Mouse (Mus musculus): ENCODE measurements around the gene Gpc5. TPM values are rescaled to one million over a fixed set of nuclear protein-coding genes. Genes with fewer than 3 reads are reported as not detected.

Gpc5 gene
- polyA plus RNA-seq, 1 experiment, result not detected

DNA sequence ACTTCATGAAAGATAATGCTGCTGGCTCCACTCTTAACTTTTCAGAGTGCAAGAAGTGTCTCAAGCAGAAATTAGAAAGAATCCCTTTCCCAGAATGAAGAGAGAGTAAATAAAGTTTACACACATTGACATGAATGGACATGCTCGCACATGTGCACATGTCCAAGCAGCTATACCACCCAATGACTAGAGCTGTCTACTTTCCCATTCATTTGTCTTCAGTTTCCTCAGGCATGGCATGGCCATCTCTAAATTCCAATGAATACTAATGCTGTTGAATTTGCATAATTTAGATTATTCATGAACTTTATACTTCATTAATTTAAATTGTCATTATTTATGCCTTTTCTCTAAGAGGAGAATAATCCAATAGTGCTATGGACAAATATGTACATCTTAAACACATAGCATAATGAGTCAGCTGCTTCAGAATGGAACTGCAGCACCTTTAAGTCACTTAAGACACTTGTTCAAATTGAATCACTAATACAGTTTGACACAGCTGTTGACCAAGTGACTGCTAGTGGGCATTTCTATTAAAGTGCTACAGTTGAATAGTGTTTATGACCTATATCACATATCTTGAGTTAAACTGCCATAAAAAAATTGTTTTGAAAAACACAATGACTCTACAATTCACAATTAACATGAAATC is 752.9 kb downstream of the Gpc5 start:
- no peak for TF ChIP-seq POLR2A (IDR thresholded peaks at IDR 0.05; ENCODE audit: insufficient read depth, low read depth, low read length)
- no peak for TF ChIP-seq CTCF (IDR thresholded peaks at IDR 0.05; ENCODE audit: insufficient read depth, low read depth, low read length)
- Histone ChIP-seq H3K4me3 (ENCODE audit: insufficient read depth, low read depth, low read length) (no peak overlapping the region), H3K4me1 (ENCODE audit: control insufficient read depth, insufficient read depth, low read length) (no peaks in the 10 kb centered on the region), H3K27ac (ENCODE audit: insufficient read depth, low read depth, low read length) (no peak overlapping the region)
- WGBS, result 87% methylated on average over 1 of the region's 1 CpGs

- WGBS, result 84% methylated on average over 3 of the region's 3 CpGs
- Histone ChIP-seq H3K4me3 (ENCODE audit: insufficient read depth, low read depth, low read length) (no peak overlapping the region), H3K27ac (ENCODE audit: insufficient read depth, low read depth, low read length) (no peak overlapping the region), H3K4me1 (ENCODE audit: control insufficient read depth, insufficient read depth, low read length) (no peaks in the 10 kb centered on the region)
- TF ChIP-seq POLR2A (IDR thresholded peaks at IDR 0.05; ENCODE audit: insufficient read depth, low read depth, low read length), result no peak
- TF ChIP-seq CTCF (IDR thresholded peaks at IDR 0.05; ENCODE audit: insufficient read depth, low read depth, low read length), result no peak
Measured at GRCm38 (mm10) chr14:115869127-115869526, 777.1 kb downstream of the Gpc5 start.

DNA sequence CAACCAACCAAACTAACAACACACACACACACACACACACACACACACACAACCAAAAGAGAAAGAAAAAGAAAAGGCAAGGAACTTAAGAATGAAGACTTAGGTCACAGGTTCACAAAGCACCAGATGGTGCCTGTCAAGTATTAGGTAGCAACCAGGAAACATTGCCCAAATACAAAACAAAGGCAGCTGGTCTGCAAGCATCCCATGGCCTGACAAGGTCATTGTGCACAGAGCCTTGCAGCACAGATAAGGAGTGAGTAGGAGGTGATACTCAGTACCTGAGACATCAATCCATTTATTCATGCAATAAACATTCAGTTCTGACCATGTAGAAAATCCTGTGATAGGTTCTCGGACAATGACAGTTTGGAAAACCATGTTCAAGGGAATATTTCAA is 884.0 kb downstream of the Gpc5 start:
- Histone ChIP-seq H3K4me3 (ENCODE audit: insufficient read depth, low read depth, low read length) (no peak overlapping the region), H3K4me1 (ENCODE audit: control insufficient read depth, insufficient read depth, low read length) (no peaks in the 10 kb centered on the region), H3K27ac (ENCODE audit: insufficient read depth, low read depth, low read length) (no peak overlapping the region)
- 93% methylated on average over 1 of the region's 1 CpGs for WGBS
- TF ChIP-seq CTCF (IDR thresholded peaks at IDR 0.05; ENCODE audit: insufficient read depth, low read depth, low read length) (no peak), POLR2A (IDR thresholded peaks at IDR 0.05; ENCODE audit: insufficient read depth, low read depth, low read length) (no peak)

GRCm38 (mm10) chr14:115979233-115979632 is 887.2 kb downstream of the Gpc5 start:
- 67% methylated on average over 2 of the region's 2 CpGs for WGBS
- H3K27ac ChIP-seq (ENCODE audit: insufficient read depth, low read depth, low read length), result no peak overlapping the region
- no peaks in the 10 kb centered on the region for H3K4me1 ChIP-seq (ENCODE audit: control insufficient read depth, insufficient read depth, low read length)
- TF ChIP-seq CTCF (IDR thresholded peaks at IDR 0.05; ENCODE audit: insufficient read depth, low read depth, low read length) (no peak), POLR2A (IDR thresholded peaks at IDR 0.05; ENCODE audit: insufficient read depth, low read depth, low read length) (no peak)
- no peak overlapping the region for H3K4me3 ChIP-seq (ENCODE audit: insufficient read depth, low read depth, low read length)

DNA sequence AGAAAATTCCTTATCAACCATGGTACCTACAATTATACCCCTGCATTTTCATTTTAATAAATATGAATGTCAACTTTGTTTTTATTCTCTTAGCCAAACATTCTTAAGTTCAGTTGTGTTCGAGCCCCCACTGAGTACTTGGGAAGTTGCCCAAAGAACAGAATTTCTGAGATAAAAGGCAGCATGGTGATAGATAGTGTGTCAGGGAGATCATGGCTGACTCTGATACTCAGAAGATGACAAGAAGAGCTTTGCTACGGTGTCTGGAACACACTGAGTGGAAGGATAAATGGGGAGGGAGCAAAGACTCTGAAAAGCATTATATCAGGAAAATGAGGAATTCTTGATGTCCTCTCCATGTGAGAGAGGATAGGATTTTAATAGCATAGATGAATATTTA is 898.7 kb downstream of the Gpc5 start:
- 69% methylated on average over 2 of the region's 2 CpGs for WGBS
- no peak overlapping the region for H3K4me3 ChIP-seq (ENCODE audit: insufficient read depth, low read depth, low read length)
- H3K4me1 ChIP-seq (ENCODE audit: control insufficient read depth, insufficient read depth, low read length), result no peaks in the 10 kb centered on the region
- no peak overlapping the region for H3K27ac ChIP-seq (ENCODE audit: insufficient read depth, low read depth, low read length)
- TF ChIP-seq POLR2A (IDR thresholded peaks at IDR 0.05; ENCODE audit: insufficient read depth, low read depth, low read length) (no peak), CTCF (IDR thresholded peaks at IDR 0.05; ENCODE audit: insufficient read depth, low read depth, low read length) (no peak)

GRCm38 (mm10) chr14:115993520-115994106 is 901.6 kb downstream of the Gpc5 start:
- 63% methylated on average over 5 of the region's 5 CpGs for WGBS

GRCm38 (mm10) chr14:115998931-115999330 is 906.9 kb downstream of the Gpc5 start:
- TF ChIP-seq CTCF (IDR thresholded peaks at IDR 0.05; ENCODE audit: insufficient read depth, low read depth, low read length) (no peak), POLR2A (IDR thresholded peaks at IDR 0.05; ENCODE audit: insufficient read depth, low read depth, low read length) (no peak)
- Histone ChIP-seq H3K27ac (ENCODE audit: insufficient read depth, low read depth, low read length) (no peak overlapping the region), H3K4me1 (ENCODE audit: control insufficient read depth, insufficient read depth, low read length) (no peaks in the 10 kb centered on the region), H3K4me3 (ENCODE audit: insufficient read depth, low read depth, low read length) (no peak overlapping the region)
- 81% methylated on average over 4 of the region's 4 CpGs for WGBS

More at GRCm38 (mm10) chr14:115993520-115994106, 901.6 kb downstream of the Gpc5 start:
- TF ChIP-seq CTCF (IDR thresholded peaks at IDR 0.05; ENCODE audit: insufficient read depth, low read depth, low read length), result no peak
- no peak for TF ChIP-seq POLR2A (IDR thresholded peaks at IDR 0.05; ENCODE audit: insufficient read depth, low read depth, low read length)
- H3K4me1 ChIP-seq (ENCODE audit: control insufficient read depth, insufficient read depth, low read length), result no peaks in the 10 kb centered on the region
- no peak overlapping the region for H3K4me3 ChIP-seq (ENCODE audit: insufficient read depth, low read depth, low read length)
- H3K27ac ChIP-seq (ENCODE audit: insufficient read depth, low read depth, low read length), result no peak overlapping the region

GRCm38 (mm10) chr14:116087010-116087409 is 995.0 kb downstream of the Gpc5 start:
- Histone ChIP-seq H3K27ac (ENCODE audit: insufficient read depth, low read depth, low read length) (no peak overlapping the region), H3K4me1 (ENCODE audit: control insufficient read depth, insufficient read depth, low read length) (no peaks in the 10 kb centered on the region), H3K4me3 (ENCODE audit: insufficient read depth, low read depth, low read length) (no peak overlapping the region)
- 88% methylated on average over 4 of the region's 4 CpGs for WGBS
- no peak for TF ChIP-seq POLR2A (IDR thresholded peaks at IDR 0.05; ENCODE audit: insufficient read depth, low read depth, low read length)

DNA sequence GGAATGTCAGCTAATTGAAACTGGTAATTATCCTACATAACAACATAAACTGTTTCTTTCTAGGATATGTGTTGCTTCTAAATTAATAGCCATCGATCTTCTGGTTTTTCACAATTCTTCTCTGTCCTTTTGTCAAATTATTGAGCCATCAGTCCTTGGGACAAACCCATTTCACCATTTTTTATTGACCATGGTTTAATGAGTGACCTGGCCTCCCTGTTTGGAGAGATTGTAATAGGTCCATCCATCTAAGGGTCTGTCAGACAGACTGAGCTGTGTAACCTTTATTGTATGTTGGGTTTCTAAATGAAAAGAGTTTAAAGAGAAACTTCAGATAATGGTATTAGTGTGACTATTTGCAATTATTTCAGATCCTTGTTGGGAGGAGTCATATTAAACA is 1035.9 kb downstream of the Gpc5 start:
- Histone ChIP-seq H3K27ac (ENCODE audit: insufficient read depth, low read depth, low read length) (no peak overlapping the region), H3K4me1 (ENCODE audit: control insufficient read depth, insufficient read depth, low read length) (no peaks in the 10 kb centered on the region), H3K4me3 (ENCODE audit: insufficient read depth, low read depth, low read length) (no peak overlapping the region)
- TF ChIP-seq CTCF (IDR thresholded peaks at IDR 0.05; ENCODE audit: insufficient read depth, low read depth, low read length) (no peak), POLR2A (IDR thresholded peaks at IDR 0.05; ENCODE audit: insufficient read depth, low read depth, low read length) (no peak)
- WGBS, result 49% methylated on average over 1 of the region's 1 CpGs

Measured in olfactory bulb, adult 2 months (tissue).